Mouse (Mus musculus): ENCODE results near the gene Cyp4v3. TPM values are rescaled to one million over a fixed set of nuclear protein-coding genes. Genes with fewer than 3 reads are reported as not detected.

Gene Cyp4v3
- polyA plus RNA-seq (2015; fragmentation: Nextera tagmentation; extraction: Ambion mirVana) = 13.2 and 13.6 TPM in 2 replicates

DNA sequence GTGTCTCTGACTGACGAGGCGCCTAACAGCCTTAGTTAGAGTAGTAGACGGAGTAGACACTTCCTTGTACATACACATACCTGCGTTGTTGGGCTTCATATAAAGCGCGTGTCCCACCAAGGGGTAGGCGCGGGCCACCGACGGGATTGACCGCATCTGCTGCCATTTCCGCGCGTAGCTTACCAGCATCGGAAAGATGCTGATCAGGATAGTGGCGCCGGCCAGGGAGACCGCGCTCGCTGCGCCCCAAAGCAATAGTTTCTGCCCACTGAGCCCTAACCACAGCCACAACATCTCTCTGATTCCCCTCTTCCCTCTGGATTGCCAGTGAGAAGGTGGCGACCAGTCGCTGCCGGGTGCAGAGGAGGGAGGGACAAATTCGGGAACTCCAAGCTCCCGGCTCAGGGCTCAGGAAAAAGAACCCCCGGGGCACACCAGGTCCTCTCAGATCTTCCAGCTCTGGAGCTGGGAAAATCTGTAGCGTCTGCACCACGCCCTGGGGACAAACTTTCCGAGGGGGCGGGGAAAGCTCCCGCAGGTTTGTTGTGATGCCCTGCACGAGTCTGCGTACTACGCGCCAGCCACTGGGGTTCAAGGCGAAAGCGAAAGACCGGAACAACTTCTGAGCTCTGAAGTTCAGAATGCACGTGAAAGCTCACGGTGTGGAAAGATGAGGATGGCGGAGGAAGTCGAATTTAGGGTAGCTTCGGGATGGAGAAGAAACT lies at the start of gene Cyp4v3:
Cyp4v3 (minus strand) TSS at position 532 of the 725 bp plus-strand sequence.
- peak within 1 kb of the TSS; percentile 63 for H3K4me3 ChIP-seq (ENCODE audit: low read depth, low read length)
- TF ChIP-seq CTCF (IDR thresholded peaks at IDR 0.05) (no peak), EP300 (IDR thresholded peaks at IDR 0.05) (0 out of 2 replicates have a peak, but pooled peaks have one; percentile 18)
- H3K9ac ChIP-seq (replicated peaks; ENCODE audit: low read depth) = peak within 1 kb of the TSS; percentile 37
- ATAC-seq (peak; percentile 89), DNase-seq (ENCODE audit: low spot score) (peak; percentile 91)
- H3K4me2 ChIP-seq (replicated peaks; ENCODE audit: low read depth, low read length) = peak within 1 kb of the TSS; percentile 93
- WGBS = under 1% methylated on average over 41 of the region's 44 CpGs
- H3K36me3 ChIP-seq (ENCODE audit: insufficient read depth, low read length) = no peaks in the 10 kb centered on the region
- peak within 1 kb of the TSS; percentile 70 for H3K27ac ChIP-seq (ENCODE audit: low read length)
- no peaks in the 10 kb centered on the region for H3K9me3 ChIP-seq (ENCODE audit: low read length)
- H3K4me1 ChIP-seq (ENCODE audit: insufficient read depth, low read depth, low read length) = no peaks in the 10 kb centered on the region
- no peaks in the 10 kb centered on the region for H3K27me3 ChIP-seq (replicated peaks; ENCODE audit: insufficient read depth, low read length)

DNA sequence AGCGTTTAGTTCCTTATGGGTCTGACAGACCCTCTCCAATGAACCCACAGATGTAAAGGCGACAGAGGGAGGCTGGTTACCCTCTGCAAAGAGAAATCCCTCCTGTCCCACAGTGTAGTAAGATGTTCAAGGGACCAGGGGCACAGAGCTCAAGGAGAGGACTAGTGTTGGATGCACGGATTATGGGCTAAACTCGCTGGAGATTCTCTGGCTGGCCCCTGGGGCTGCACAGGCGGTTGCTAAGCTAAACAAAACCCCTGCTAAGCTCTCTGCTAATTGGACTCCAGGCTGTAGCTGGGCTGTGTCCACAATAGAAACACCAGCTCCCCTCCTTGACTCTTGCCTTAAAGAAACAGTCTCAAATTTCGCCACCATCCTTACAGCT lies 48.9 kb upstream of the Cyp4v3 start, which contains the start of gene Fam149a:
Fam149a (minus strand) TSS at position 329 of the 385 bp plus-strand sequence.
- Histone ChIP-seq H3K27ac (ENCODE audit: low read length) (no peak within 1 kb of the TSS), H3K36me3 (ENCODE audit: insufficient read depth, low read length) (no peaks in the 10 kb centered on the region), H3K4me1 (ENCODE audit: insufficient read depth, low read depth, low read length) (no peaks in the 10 kb centered on the region), H3K9ac (replicated peaks; ENCODE audit: low read depth) (no peak within 1 kb of the TSS), H3K9me3 (ENCODE audit: low read length) (no peaks in the 10 kb centered on the region), H3K4me3 (ENCODE audit: low read depth, low read length) (peak within 1 kb of the TSS; percentile 2; the same call in 1 of the 2 replicates), H3K4me2 (replicated peaks; ENCODE audit: low read depth, low read length) (peak within 1 kb of the TSS; percentile 45), H3K27me3 (replicated peaks; ENCODE audit: insufficient read depth, low read length) (no peaks in the 10 kb centered on the region)
- 6% methylated on average over 6 of the region's 6 CpGs for WGBS
- peak; percentile 18 for DNase-seq (ENCODE audit: low spot score)
- TF ChIP-seq CTCF (IDR thresholded peaks at IDR 0.05) (no peak), EP300 (IDR thresholded peaks at IDR 0.05) (no peak)
- ATAC-seq = no peak

DNA sequence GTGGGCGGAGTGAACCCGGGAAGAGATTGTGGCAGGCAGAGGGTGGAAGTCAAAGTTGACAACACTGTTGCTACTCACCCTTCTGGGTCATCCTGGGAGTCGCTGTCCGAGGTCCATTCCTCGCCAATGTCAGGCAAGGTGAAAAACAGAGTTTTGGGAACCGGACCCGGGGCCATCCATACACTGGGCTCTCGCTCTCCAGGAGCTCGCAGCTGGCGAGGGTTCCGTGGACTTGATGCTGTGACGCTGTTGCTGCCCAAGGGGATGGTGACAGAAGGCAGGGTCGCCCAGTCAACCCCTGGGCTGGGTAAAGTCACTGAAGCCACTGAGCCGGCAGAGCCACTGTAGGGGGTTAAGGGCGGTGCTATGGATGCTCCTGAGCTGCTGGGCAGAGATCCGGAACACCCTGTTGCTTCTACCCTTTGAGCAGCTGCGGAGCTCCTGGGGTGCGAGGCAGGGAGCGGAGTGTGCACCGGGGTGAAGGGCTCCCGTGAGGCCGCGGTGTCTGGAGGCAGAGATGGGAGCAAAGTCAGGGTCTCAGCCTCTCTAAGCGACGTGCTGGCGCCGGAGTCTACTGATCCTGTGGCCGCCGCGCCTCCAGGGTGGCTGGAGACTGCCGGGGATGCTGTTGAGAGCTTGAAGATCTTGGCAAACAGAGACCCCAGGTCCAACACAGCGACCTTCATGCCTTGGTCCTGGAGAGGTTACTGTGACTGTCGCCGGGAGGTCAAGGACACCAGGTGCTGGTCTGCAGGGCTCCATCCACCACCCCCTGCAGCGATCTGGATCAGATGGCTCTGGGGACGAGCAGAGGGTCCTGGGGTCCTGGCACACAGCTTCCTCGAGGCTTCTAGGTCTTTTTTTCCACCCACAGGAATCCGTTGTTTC lies 48.3 kb upstream of the Cyp4v3 start:
- Histone ChIP-seq H3K9ac (replicated peaks; ENCODE audit: low read depth) (no peak overlapping the region), H3K9me3 (ENCODE audit: low read length) (no peaks in the 10 kb centered on the region), H3K4me1 (ENCODE audit: insufficient read depth, low read depth, low read length) (no peaks in the 10 kb centered on the region), H3K4me2 (replicated peaks; ENCODE audit: low read depth, low read length) (peak overlapping the region; percentile 45), H3K4me3 (ENCODE audit: low read depth, low read length) (peak overlapping the region; percentile 2; the same call in 1 of the 2 replicates), H3K36me3 (ENCODE audit: insufficient read depth, low read length) (no peaks in the 10 kb centered on the region), H3K27ac (ENCODE audit: low read length) (no peak overlapping the region), H3K27me3 (replicated peaks; ENCODE audit: insufficient read depth, low read length) (no peaks in the 10 kb centered on the region)
- ATAC-seq = peak; percentile 14; the same call in 1 of the 2 replicates
- no peak for TF ChIP-seq EP300 (IDR thresholded peaks at IDR 0.05)
- no peak for TF ChIP-seq CTCF (IDR thresholded peaks at IDR 0.05)
- 4% methylated on average over 34 of the region's 38 CpGs for WGBS
- DNase-seq (ENCODE audit: low spot score) = no peak

DNA sequence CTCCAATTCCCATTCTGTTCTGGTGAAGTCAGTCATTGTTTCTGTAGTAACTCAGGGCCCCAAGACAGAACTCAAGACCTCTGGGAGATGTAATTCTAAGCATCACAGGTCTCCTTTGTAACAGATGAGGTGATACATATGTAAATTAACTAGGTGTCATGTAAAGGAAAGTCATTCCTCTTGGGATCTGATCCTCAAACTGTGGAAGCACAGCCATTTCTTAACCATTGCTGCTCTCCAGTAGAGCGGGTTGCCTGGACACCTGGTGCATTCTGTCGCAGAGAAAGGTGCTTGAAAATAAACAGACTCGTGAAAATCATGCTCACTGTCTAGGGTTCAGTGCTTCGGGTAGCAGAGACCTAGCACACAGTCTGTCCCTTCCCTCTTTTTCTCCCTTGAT lies 47.6 kb upstream of the Cyp4v3 start:
- H3K36me3 ChIP-seq (ENCODE audit: insufficient read depth, low read length) = no peaks in the 10 kb centered on the region
- H3K9ac ChIP-seq (replicated peaks; ENCODE audit: low read depth) = no peak overlapping the region
- no peak overlapping the region for H3K4me3 ChIP-seq (ENCODE audit: low read depth, low read length)
- no peak overlapping the region for H3K4me2 ChIP-seq (replicated peaks; ENCODE audit: low read depth, low read length)
- H3K4me1 ChIP-seq (ENCODE audit: insufficient read depth, low read depth, low read length) = no peaks in the 10 kb centered on the region
- TF ChIP-seq CTCF (IDR thresholded peaks at IDR 0.05) (no peak), EP300 (IDR thresholded peaks at IDR 0.05) (no peak)
- DNase-seq (ENCODE audit: low spot score) (no peak), ATAC-seq (no peak)
- H3K27ac ChIP-seq (ENCODE audit: low read length) = no peak overlapping the region
- WGBS = 22% methylated on average over 4 of the region's 4 CpGs
- no peaks in the 10 kb centered on the region for H3K27me3 ChIP-seq (replicated peaks; ENCODE audit: insufficient read depth, low read length)
- no peaks in the 10 kb centered on the region for H3K9me3 ChIP-seq (ENCODE audit: low read length)

DNA sequence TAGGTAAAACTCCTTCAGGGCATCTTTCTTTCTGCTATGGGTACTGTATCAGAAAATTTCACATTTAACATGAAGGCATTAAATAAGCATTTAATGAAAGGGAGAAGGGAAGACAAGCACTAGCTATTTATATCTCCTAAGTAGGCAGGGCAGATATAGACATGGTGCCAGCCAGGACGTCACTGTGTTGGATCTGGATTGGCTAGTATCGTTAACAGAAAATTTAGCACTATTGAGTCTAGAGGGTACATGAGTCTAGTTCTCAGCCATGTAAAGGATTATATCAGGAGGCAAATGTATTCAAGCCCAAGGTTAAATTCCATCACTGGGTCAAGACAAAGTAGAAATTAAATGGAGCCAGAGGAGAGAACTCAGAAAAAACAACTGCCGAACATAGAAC lies 41.1 kb upstream of the Cyp4v3 start:
- H3K36me3 ChIP-seq (ENCODE audit: insufficient read depth, low read length) = no peaks in the 10 kb centered on the region
- no peaks in the 10 kb centered on the region for H3K9me3 ChIP-seq (ENCODE audit: low read length)
- no peak overlapping the region for H3K27ac ChIP-seq (ENCODE audit: low read length)
- H3K4me3 ChIP-seq (ENCODE audit: low read depth, low read length) = no peak overlapping the region
- no peaks in the 10 kb centered on the region for H3K4me1 ChIP-seq (ENCODE audit: insufficient read depth, low read depth, low read length)
- DNase-seq (ENCODE audit: low spot score) (no peak), ATAC-seq (no peak)
- no peaks in the 10 kb centered on the region for H3K27me3 ChIP-seq (replicated peaks; ENCODE audit: insufficient read depth, low read length)
- no peak overlapping the region for H3K9ac ChIP-seq (replicated peaks; ENCODE audit: low read depth)
- 71% methylated on average over 3 of the region's 3 CpGs for WGBS
- H3K4me2 ChIP-seq (replicated peaks; ENCODE audit: low read depth, low read length) = no peak overlapping the region
- no peak for TF ChIP-seq EP300 (IDR thresholded peaks at IDR 0.05)
- TF ChIP-seq CTCF (IDR thresholded peaks at IDR 0.05) = no peak

DNA sequence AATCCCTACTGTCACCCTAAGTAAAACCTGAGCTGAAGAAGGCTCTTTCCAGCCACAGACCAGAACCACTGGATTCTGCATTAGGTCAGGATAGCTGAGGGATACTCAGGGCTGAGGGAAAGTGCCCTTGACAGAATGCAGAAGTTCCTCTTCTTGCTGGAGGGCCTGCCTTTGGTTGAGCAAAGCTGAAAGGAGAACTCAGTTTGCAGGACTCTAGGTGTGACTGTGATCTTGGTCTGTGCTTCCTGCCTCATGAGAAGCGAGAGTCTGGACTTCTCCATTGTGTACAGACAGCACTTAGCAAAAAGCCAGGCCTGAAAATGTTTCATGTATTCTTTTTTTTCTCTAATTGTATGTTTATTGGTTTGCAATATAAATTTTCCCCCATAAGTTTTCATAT lies 34.1 kb upstream of the Cyp4v3 start:
- ATAC-seq (no peak), DNase-seq (ENCODE audit: low spot score) (no peak)
- Histone ChIP-seq H3K27ac (ENCODE audit: low read length) (no peak overlapping the region), H3K4me2 (replicated peaks; ENCODE audit: low read depth, low read length) (no peak overlapping the region), H3K4me1 (ENCODE audit: insufficient read depth, low read depth, low read length) (no peaks in the 10 kb centered on the region), H3K9ac (replicated peaks; ENCODE audit: low read depth) (no peak overlapping the region), H3K36me3 (ENCODE audit: insufficient read depth, low read length) (no peaks in the 10 kb centered on the region), H3K4me3 (ENCODE audit: low read depth, low read length) (no peak overlapping the region), H3K9me3 (ENCODE audit: low read length) (no peaks in the 10 kb centered on the region), H3K27me3 (replicated peaks; ENCODE audit: insufficient read depth, low read length) (no peaks in the 10 kb centered on the region)
- TF ChIP-seq CTCF (IDR thresholded peaks at IDR 0.05) (no peak), EP300 (IDR thresholded peaks at IDR 0.05) (no peak)
- 81% methylated on average over 1 of the region's 1 CpGs for whole genome bisulfite sequencing
